Mouse (Mus musculus) forebrain, embryonic 11.5 days (tissue): ENCODE results near the gene Pld5. TPM values are rescaled to one million over a fixed set of nuclear protein-coding genes. Genes with fewer than 3 reads are reported as not detected.
A peak's percentile ranks its signal among the peaks of the same experiment; 100 is the strongest.

Experiments used
- ATAC-seq: fragments of 200-750 bp; cut with Nextera tagmentation; replicated peaks from 2 replicates; pipeline ENCODE4 v1.8.0; 2017; ENCODE audit warnings: moderate TSS enrichment; ENCODE audit not compliant: low FRiP score
- DNase-seq: peaks from one replicate; pipeline ENCODE4 v3.0.0-alpha.2; 2017; ENCODE audit warnings: low spot score
- H3K27ac ChIP-seq: fragments of 300-500 bp; sonication (generic); 2 replicates; pipeline ENCODE4 v1.5.1; 2014; ENCODE audit warnings: low read depth, low read length
- H3K27me3 ChIP-seq: fragments of 300-500 bp; sonication (generic); 2 replicates; pipeline ENCODE4 v1.6.1; 2014; ENCODE audit warnings: mild to moderate bottlenecking, low read length, mixed read lengths; ENCODE audit not compliant: control insufficient read depth, insufficient read depth
- H3K36me3 ChIP-seq: fragments of 300-500 bp; sonication (generic); 2 replicates; pipeline ENCODE4 v1.6.1; 2014; ENCODE audit warnings: mild to moderate bottlenecking, low read length, moderate library complexity, mixed read lengths; ENCODE audit not compliant: control insufficient read depth, insufficient read depth
- H3K4me1 ChIP-seq: fragments of 300-500 bp; sonication (generic); replicated peaks from 2 replicates; pipeline ENCODE4 v1.6.1; 2014; ENCODE audit warnings: low read length, mixed read lengths; ENCODE audit not compliant: control insufficient read depth, insufficient read depth
- H3K4me2 ChIP-seq: fragments of 300-500 bp; sonication (generic); 2 replicates; pipeline ENCODE4 v1.6.1; 2014; ENCODE audit warnings: low read depth, mild to moderate bottlenecking, low read length, moderate library complexity, mixed read lengths; ENCODE audit not compliant: severe bottlenecking
- H3K4me3 ChIP-seq: fragments of 300-500 bp; sonication (generic); 2 replicates; pipeline ENCODE4 v1.5.1; 2014; ENCODE audit warnings: low read depth, low read length
- H3K9ac ChIP-seq: fragments of 300-500 bp; sonication (generic); 2 replicates; pipeline ENCODE4 v1.6.1; 2014; ENCODE audit warnings: low read length
- H3K9me3 ChIP-seq: fragments of 300-500 bp; sonication (generic); 2 replicates; pipeline ENCODE4 v1.6.1; 2016; ENCODE audit warnings: low read length, mixed read lengths; ENCODE audit not compliant: control insufficient read depth
- WGBS: fragments of 180-500 bp; shearing (Covaris S2); extraction: QIAGEN DNeasy Blood & Tissue Kit; methylation state at CpG from one replicate; pipeline ENCODE4 v1.1.7; 2014; 5-methylcytosine and 5-hydroxymethylcytosine counted together
- polyA plus RNA-seq: library from polyadenylated mRNA; unstranded; fragments of >200 nt; fragmentation: Nextera tagmentation; extraction: Ambion mirVana; gene quantifications from 2 replicates; pipeline ENCODE4 v1.2.1, GENCODE M21; 2014

Pld5 gene
- polyA plus RNA-seq, 1 experiment from 2014 or later: 1.1 TPM

GRCm38 (mm10) chr1:175943168-175943567 is 331.9 kb downstream of the Pld5 start:
- no peak overlapping the region for H3K27ac ChIP-seq
- H3K9ac ChIP-seq: no peak overlapping the region
- 93% methylated on average over 7 of the region's 7 CpGs for WGBS
- no peaks in the 10 kb centered on the region for H3K4me1 ChIP-seq
- DNase-seq (no peak), ATAC-seq (no peak)
- no peaks in the 10 kb centered on the region for H3K27me3 ChIP-seq
- H3K36me3 ChIP-seq: no peaks in the 10 kb centered on the region
- H3K4me2 ChIP-seq: no peak overlapping the region
- no peak overlapping the region for H3K4me3 ChIP-seq
- no peaks in the 10 kb centered on the region for H3K9me3 ChIP-seq

DNA sequence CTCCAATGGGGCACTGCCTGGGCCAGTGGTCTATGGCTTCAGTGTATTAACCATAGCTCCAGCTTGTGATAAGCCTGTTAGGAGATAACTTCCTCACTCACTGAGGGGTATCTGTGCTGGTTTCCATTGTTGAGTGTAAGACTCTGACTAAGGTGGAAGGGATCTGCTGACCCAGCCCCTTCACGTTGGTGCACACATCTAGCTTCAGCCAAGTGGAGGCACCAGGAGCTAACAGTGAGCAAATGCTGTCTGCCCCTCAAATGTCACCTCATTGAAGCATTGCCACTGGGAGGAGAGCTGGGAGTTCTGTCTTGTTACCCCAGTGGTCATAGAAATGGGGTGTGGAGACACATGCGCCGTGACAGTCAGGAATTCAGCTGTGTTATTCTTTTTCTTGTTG is 336.4 kb downstream of the Pld5 start:
- H3K36me3 ChIP-seq: no peaks in the 10 kb centered on the region
- DNase-seq (no peak), ATAC-seq (no peak)
- no peak overlapping the region for H3K9ac ChIP-seq
- 80% methylated on average over 3 of the region's 3 CpGs for WGBS
- no peaks in the 10 kb centered on the region for H3K9me3 ChIP-seq
- H3K4me2 ChIP-seq: no peak overlapping the region
- H3K4me3 ChIP-seq: no peak overlapping the region
- H3K4me1 ChIP-seq: no peaks in the 10 kb centered on the region
- H3K27ac ChIP-seq: no peak overlapping the region
- H3K27me3 ChIP-seq: no peaks in the 10 kb centered on the region

DNA sequence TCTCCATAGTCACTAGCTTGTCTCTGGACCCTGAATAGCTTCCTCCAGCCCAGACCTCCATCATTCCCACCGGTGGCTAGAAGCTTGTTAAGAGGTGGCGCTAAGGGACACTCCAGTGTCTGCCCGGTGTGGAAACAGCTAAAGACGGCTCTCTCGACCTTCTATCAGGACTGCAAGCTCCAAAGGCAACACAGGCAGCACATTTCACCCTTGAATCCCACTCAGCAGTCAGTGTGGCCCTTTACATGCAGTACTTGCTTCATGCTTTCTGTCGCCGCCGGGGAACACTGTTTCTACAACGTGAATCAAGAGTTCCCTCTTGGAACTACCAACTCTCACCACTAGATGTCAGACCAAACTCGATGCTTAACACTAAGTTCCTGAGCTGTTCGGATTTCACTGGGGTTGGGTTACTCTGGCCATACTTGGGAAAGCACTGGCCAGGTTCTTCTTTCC is 338.8 kb downstream of the Pld5 start:
- ATAC-seq (peak; percentile 88), DNase-seq (peak; percentile 73)
- Histone ChIP-seq H3K27ac (no peak overlapping the region), H3K4me1 (no peaks in the 10 kb centered on the region), H3K36me3 (no peaks in the 10 kb centered on the region), H3K27me3 (no peaks in the 10 kb centered on the region), H3K9ac (peak overlapping the region; percentile 16; the same call in 1 of the 2 replicates), H3K4me3 (no peak overlapping the region), H3K4me2 (peak overlapping the region; percentile 39), H3K9me3 (no peaks in the 10 kb centered on the region)
- WGBS: 11% methylated on average over 11 of the region's 11 CpGs

DNA sequence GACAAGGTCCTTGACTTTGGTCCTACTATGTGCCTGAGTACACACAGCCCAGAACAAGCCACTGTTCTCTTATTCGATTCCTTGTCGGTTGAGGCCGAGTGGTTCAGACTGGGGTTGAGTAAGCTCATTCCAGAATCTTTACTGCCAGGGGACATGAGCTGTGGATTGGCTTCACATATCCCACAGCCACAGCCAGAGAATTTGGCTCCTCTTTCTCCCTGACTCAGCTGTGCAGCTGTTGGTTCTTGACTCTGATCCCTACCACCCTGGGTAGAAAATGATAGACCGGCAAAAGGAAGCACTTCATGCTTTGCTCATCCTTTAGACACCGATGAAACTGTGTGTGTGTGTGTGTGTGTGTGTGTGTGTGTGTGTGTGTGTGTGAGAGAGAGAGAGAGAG is 343.7 kb downstream of the Pld5 start:
- Histone ChIP-seq H3K4me2 (no peak overlapping the region), H3K27ac (no peak overlapping the region), H3K4me1 (no peaks in the 10 kb centered on the region), H3K36me3 (no peaks in the 10 kb centered on the region), H3K9ac (no peak overlapping the region), H3K4me3 (no peak overlapping the region), H3K9me3 (no peaks in the 10 kb centered on the region), H3K27me3 (no peaks in the 10 kb centered on the region)
- ATAC-seq: no peak
- DNase-seq: no peak
- 92% methylated on average over 5 of the region's 5 CpGs for WGBS

GRCm38 (mm10) chr1:175923848-175924787 is 351.0 kb downstream of the Pld5 start:
- H3K4me3 ChIP-seq: no peak overlapping the region
- no peak overlapping the region for H3K9ac ChIP-seq
- H3K4me2 ChIP-seq: no peak overlapping the region
- WGBS: 53% methylated on average over 7 of the region's 7 CpGs
- no peaks in the 10 kb centered on the region for H3K4me1 ChIP-seq
- no peaks in the 10 kb centered on the region for H3K9me3 ChIP-seq
- H3K27me3 ChIP-seq: no peaks in the 10 kb centered on the region
- H3K27ac ChIP-seq: no peak overlapping the region
- H3K36me3 ChIP-seq: no peaks in the 10 kb centered on the region
- 0 out of 2 replicates have a peak, but pooled peaks have one; percentile 57 for ATAC-seq
- DNase-seq: peak; percentile 82

DNA sequence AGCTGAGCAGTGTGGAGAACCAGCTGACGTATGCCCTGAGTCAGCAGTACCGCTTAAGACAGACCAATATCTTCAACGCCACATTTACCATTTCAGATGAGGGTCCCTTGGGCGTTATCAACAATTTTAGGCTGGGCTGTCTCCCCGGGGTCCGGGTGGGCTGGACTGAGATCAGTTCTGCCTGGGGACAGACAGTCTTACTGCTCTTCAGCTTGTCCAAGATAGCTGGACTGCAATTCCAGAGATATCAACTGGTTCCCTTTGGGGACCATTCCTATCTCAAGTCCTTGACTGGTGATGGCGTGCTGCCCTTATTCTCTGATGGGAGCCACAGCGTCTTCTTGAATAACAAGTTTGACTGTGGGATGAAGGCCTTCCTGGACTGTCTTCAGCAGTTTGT is 354.0 kb downstream of the Pld5 start:
- Histone ChIP-seq H3K27ac (no peak overlapping the region), H3K27me3 (no peaks in the 10 kb centered on the region), H3K9me3 (no peaks in the 10 kb centered on the region), H3K4me2 (no peak overlapping the region), H3K36me3 (no peaks in the 10 kb centered on the region), H3K4me3 (no peak overlapping the region), H3K9ac (no peak overlapping the region), H3K4me1 (no peaks in the 10 kb centered on the region)
- ATAC-seq (no peak), DNase-seq (no peak)
- 89% methylated on average over 8 of the region's 8 CpGs for WGBS

DNA sequence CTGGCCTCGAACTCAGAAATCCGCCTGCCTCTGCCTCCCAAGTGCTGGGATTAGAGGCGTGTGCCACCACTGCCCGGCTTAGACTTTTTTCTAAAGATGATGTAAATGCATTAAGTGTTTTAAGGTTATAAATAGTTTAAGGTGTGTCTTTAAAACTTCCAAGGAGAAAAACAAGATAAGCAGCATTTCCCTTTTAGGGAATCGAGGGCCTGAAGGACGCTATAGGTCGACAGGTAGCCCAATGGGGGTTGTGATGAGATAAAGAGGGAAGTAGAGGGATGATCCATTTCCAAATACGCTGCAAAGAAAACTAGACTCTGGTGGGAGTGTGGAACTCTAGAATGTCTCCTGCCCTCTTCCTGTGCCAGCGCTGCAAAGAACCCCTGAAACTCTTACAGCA is 355.1 kb downstream of the Pld5 start, which contains the start of gene Gm38100:
TSS of gene Gm38100 (plus strand) at position 301 of the 400 bp plus-strand sequence.
- H3K36me3 ChIP-seq: no peaks in the 10 kb centered on the region
- DNase-seq: no peak
- no peak within 1 kb of the TSS for H3K4me2 ChIP-seq
- no peaks in the 10 kb centered on the region for H3K9me3 ChIP-seq
- H3K27me3 ChIP-seq: no peaks in the 10 kb centered on the region
- no peak for ATAC-seq
- H3K9ac ChIP-seq: no peak within 1 kb of the TSS
- H3K4me3 ChIP-seq: no peak within 1 kb of the TSS
- WGBS: 90% methylated on average over 9 of the region's 9 CpGs
- H3K4me1 ChIP-seq: no peaks in the 10 kb centered on the region
- no peak within 1 kb of the TSS for H3K27ac ChIP-seq

DNA sequence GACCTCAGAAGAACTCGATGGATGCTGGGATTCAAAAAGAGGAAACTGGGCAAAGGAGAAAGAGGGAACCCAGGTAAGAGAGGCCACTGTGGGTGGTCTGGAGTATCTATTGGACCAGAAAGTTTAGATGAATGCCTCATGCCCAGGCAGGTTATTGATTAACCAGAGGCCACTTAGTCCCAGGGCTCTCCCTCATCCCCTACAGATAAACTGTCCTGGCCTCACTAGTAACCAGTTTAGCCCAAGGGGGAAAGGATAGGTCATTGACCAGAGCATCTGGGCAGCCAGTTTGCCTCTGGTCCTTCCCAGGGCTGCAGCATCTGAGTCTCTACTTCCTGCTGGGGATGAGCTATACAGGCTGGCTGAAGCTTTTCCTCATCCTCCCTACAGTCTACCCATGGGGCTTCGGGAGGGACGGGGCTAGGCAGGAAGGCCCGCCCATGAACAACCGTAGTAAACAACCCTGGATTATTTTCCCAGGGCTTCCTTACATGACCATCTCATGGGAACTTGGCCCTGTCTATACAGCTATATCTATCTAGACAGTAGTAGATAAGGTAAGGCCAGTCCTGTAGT is 361.3 kb downstream of the Pld5 start:
- Histone ChIP-seq H3K27me3 (no peaks in the 10 kb centered on the region), H3K4me2 (no peak overlapping the region), H3K27ac (no peak overlapping the region), H3K4me3 (no peak overlapping the region), H3K36me3 (no peaks in the 10 kb centered on the region; the same call in 1 of the 2 replicates), H3K9ac (no peak overlapping the region), H3K9me3 (no peaks in the 10 kb centered on the region), H3K4me1 (no peaks in the 10 kb centered on the region)
- ATAC-seq (no peak), DNase-seq (no peak)
- 83% methylated on average over 5 of the region's 5 CpGs for WGBS
